Mouse (Mus musculus): Measurements from ENCODE around the gene Ppp1r10.
"Not testable (repeated sequence)": the region's sequence is repeated elsewhere in the genome, so short reads cannot be mapped to it uniquely, and the experiment has no call there.

GRCm38 (mm10) chr17:35952559-35952958 is 36.3 kb downstream of the Ppp1r10 start:
- TF ChIP-seq CTCF (IDR thresholded peaks at IDR 0.05; ENCODE audit: low read depth, low read length); POLR2A (IDR thresholded peaks at IDR 0.05; ENCODE audit: insufficient read depth, low read length): not testable (repeated sequence)

Measured in ES-Bruce4 (cell line).